Mouse (Mus musculus) lung, postnatal 0 days (tissue): ENCODE results near the gene Olfr288.
A peak's percentile ranks its signal among the peaks of the same experiment; 100 is the strongest.

Experiments
- CTCF ChIP-seq: IDR thresholded peaks from 2 replicates; pipeline ENCODE4 v1.5.1; 2016; ENCODE audit warnings: antibody characterized with exemption, mild to moderate bottlenecking
- EP300 ChIP-seq: IDR thresholded peaks from 2 replicates; pipeline ENCODE4 v1.6.1; 2016; ENCODE audit warnings: antibody characterized with exemption, mild to moderate bottlenecking, control low read depth

GRCm38 (mm10) chr15:98173821-98174220, 21.5 kb downstream of the Olfr288 start:
- peak; percentile 70 for TF ChIP-seq CTCF
- no peak for TF ChIP-seq EP300
